Mouse (Mus musculus): ENCODE results near the gene Pcgf3.
"Not testable (repeated sequence)": the region's sequence is repeated elsewhere in the genome, so short reads cannot be mapped to it uniquely, and the experiment has no call there.

The Pcgf3 gene

DNA sequence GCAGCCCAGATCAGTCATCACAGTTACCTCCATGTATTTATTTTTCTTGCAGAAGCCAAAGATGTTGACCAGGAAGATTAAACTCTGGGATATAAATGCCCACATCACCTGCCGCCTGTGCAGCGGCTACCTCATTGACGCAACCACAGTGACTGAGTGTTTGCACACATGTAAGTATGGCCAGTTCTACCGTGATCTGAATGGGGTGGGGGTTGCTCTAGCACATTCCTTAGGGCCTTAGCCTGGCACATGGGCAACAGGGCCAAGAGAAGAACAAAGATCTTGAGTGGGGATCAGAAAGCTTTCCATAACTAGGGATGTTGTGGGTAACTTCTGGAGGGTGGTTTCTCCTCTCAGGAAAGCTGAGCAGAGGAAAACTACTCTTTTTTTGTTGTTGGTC is 12.7 kb downstream of the Pcgf3 start:
- no peak for DNase-seq

DNA sequence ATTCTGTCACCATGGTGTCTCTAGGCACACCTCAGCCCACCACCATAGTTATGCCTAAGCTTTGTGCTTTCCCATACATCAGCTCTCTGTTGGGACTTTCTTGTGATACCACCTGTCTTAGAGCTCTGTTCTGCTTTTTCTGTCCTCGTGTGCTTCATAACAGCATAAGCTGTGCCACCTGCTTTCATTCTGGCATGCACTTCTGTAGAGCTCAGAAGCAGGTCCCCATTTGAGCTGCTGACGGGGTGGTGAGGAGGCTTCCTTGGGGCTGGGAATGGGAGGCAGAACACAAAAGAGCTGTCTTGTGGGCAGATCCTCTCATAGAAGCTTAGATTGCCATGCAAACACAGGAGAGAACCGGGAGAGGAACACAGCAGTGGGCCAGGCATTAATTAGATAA is 14.9 kb downstream of the Pcgf3 start:
- DNase-seq = no peak

GRCm38 (mm10) chr5:108483006-108483405 is 22.0 kb downstream of the Pcgf3 start:
- DNase-seq = no peak

DNA sequence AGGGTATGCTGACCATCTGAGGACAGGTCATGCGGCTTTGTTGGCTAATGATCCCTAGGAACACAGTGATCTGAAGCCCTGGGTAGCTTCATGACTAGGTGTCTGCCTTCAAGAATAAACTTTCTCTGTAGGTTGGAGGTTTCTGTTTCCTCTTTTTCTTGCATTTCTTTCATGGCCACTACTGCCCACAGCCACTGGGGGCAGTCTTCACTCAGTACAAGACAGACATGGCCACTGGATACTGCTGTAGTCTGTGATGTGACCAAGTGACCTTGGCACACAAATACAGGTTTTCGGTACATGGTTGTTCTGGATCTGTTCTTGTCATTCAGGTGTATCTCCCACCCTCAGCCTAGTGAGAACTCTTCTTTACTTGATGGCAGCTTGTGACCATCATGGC is 24.2 kb downstream of the Pcgf3 start:
- DNase-seq = peak; percentile 21

DNA sequence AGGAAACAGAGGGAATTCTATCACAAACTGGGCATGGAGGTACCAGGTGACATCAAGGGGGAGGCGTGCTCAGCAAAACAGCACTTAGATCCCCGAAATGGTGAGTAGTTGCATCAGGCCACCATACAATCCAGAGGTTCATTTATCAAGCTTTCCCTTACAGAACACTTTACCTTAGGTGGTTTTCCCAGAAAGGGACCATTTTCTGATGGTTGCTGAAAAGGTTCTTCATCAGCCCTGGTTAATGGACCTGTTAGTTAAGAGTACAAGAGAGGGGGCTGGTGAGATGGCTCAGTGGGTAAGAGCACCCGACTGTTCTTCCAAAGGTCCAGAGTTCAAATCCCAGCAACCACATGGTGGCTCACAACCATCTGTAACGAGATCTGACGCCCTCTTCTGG is 25.1 kb downstream of the Pcgf3 start:
- not testable (repeated sequence) for DNase-seq

- DNase-seq = no peak
Observed at GRCm38 (mm10) chr5:108501573-108501972, 40.5 kb downstream of the Pcgf3 start.

DNA sequence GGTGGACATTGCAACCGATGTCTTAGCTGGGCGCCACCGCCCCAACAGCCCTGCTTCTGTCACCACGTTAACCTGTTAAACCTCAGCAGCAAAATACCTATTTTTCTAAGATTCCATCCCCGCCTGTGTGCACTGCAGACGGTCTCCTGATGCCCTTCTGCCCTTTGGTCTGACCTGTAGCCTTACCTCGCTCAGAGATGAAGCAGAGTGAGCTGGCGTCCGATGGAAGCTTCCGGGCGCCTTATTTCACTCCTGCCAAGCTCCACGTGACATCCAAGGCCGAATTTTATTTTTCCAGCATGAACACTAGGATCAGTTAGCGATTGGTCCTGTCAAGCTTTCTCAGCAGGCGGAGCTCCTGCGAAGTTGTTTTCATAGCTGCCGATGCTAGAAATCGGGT is 41.3 kb downstream of the Pcgf3 start:
- DNase-seq = no peak

GRCm38 (mm10) chr5:108515581-108516361 is 54.7 kb downstream of the Pcgf3 start:
- no peak for DNase-seq

DNA sequence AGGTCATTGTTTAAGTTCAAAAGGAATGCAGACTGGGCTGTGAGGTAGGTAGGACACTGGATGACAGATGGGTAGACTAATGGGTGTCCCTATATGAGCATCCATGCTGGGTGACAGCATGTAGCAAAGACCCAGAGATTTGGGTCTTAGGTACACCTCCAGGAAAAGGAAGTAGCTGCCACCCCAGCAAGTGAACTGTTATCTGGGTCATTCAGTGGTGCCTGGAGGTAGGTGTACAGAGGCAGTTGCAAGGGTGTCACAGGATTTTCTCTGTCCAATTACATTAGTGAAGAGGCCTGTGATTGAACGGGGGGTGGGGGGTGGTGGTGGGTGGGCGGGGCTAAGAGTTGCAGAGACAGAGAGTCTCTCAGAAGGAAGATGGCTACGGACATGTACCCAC is 55.6 kb downstream of the Pcgf3 start:
- DNase-seq = no peak

DNA sequence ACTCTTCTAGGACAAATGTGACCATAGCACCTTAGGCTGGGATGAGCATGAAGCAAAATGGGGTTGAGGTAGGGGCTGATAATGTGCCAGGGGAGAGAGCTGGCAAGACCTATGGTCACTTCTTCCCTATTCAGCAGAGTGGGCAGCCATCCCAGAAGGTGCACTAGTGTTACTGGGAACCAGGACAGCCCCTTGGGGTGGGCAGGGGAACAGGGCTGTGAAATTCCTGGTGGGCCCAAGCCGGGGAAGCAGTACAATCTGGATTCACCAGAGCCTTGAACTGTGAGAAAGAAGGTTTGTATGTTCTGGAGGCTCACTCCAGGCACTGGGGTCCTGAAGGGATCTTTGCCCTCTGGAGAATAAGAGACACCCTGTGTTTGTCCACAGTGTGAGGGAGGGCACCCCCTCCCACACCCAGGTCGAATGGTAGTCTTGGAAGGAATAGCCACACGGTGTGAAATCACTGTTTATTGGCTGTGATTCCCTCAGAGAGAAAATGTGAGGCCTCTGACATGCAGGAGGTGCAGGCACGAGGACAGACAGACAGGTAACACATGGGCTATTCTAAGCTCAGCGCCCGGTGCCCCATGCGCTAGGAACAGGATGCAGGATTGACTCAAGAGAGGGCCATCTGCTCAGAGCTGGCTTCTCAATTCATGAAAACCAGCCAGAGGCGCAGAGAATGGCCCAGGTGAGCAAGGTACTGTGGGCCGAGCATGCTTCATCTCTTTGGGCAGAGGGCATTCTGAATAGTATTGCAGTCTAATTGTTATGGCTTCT is 57.3 kb downstream of the Pcgf3 start:
- DNase-seq = no peak

- DNase-seq = no peak
Observed at GRCm38 (mm10) chr5:108518951-108519350, 57.9 kb downstream of the Pcgf3 start.

DNA sequence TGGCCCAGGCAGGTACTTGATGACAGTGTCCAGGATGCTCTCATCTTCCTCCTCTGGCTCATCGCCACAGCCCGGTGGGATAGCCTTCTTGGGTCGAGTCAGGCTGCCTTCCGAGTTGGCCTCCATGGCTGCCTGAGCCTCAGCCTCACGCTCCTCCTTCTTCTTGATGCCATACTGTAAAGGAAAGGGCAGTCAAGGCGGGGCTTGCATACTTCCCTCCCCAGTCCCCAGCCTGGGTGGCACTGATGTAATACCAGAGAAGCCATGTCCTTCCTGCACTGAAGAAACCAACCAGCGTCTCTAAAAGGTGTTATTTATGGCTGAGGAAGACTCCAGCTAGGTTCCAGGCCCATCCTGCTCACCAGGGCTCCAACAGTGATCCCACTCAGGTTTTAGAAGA is 59.1 kb downstream of the Pcgf3 start:
- DNase-seq = no peak

GRCm38 (mm10) chr5:108521016-108521415 is 60.0 kb downstream of the Pcgf3 start:
- DNase-seq = no peak

- DNase-seq = no peak
Observed at GRCm38 (mm10) chr5:108521896-108522295, 60.9 kb downstream of the Pcgf3 start.

GRCm38 (mm10) chr5:108522597-108522996 is 61.6 kb downstream of the Pcgf3 start:
- DNase-seq = no peak

GRCm38 (mm10) chr5:108534188-108534587 is 73.2 kb downstream of the Pcgf3 start:
- DNase-seq = no peak

DNA sequence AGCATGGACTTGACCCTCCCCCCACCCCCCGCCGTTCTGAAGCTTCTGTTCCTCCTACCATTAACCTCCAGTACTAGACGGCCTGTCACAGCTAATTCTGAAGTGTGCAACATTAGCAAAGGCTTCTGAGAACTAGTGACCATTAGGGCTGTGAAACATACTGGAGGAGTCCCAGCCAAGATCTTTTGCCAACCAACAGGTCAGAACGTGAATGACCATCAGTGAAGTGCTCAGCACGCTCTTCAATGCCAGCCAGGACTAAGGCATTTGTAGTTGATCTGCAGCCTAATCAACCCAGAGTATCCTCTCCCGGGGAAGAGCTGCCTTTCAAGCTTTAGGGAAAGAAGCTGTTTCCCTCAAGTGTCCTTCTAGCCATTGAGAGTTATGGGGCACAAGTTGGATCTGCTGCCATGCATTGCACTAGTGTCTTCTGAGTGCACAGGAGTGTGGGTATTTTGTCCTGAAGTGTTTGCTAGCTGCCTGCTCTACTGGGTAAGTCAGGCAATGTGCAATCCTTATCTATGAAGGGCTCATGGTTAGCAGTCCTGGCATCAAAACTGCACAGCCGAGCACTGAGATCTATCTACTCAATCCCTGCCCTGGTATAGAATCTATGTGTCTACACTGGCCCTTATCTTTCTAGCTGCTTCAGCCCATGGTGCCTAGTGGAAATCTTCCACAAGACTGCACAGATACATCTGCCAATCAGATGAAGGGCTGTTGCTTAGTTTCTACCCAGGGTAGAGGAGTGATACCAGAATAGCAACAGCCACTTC is 82.7 kb downstream of the Pcgf3 start:
- DNase-seq = no peak

DNA sequence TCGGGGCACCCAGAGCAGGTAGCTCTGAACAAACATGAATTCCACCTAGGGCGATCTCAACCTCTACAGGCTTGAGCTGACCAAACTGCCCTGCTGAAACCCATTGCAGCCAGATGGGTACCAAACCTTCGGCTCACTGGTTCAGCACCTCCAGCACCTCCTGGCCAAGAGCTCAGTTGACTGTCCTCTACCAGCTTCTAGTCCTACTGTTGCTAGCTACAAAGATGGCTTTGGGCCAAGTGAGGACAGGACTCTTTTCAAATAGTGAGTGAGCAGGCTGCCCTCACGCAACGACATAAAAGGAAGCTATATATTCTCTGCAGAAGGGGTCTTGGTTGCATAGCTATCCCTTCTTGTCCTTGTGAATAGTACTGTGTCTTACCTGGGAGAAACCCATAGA is 86.6 kb downstream of the Pcgf3 start:
- DNase-seq = no peak

- DNase-seq = no peak
Observed at GRCm38 (mm10) chr5:108549137-108549488, 88.1 kb downstream of the Pcgf3 start.

DNA sequence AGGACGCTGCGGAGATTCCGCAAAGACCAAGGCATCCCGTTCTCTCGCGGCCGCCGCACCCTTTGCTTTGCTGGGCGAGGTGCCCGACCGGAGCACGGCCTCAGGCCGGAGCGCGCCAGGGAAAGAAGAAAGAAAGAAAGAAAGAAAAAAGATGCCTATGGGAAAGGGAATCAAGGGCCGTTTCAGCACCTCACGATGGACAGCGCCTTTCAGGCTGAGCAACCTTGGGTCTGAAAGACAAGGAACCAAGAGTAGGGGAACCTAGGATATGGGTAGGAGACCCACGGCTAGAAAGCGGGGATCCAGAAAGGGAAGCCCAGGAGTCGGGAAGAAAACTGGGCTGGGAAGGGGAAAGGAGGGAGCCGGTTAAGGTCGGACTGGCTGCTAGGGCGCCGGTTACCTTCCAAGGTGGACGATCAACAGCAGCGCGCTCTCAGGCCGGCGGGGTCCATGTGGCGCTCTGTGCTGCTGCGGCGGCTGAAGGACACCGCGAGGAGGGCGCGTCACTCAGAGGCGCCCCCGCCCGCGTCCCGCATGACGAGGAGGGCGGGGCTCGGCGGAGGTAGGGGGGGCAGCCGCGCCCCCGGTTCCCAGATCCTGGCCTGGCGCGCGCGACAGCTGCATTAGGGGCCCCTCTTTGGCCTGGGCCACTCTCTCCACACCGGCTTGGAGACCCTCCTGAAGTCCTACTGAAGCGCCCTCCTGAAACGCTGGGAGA is 88.6 kb downstream of the Pcgf3 start, which contains the start of gene Cplx1:
Gene Cplx1 (minus strand): TSS at position 536 of the 718 bp plus-strand sequence.
- DNase-seq = peak; percentile 86

DNA sequence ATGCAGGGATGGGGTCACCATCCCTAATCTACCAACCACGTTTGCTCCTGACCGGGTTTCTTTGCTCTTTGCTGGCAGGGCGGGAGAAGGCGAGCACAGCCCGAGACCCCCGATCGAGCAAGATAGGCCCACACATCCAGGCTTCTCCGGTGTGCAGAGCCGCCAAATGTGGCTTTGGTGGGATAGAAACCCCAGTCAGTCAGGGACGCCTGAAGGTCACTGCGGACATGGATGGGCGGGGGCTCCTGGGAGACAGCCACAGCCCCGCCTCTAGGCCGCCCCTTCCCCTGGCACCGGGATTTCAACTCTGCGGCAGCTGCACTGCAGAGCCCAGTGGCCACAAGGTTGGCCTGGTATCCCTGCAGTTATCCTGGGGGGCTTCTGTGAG is 89.2 kb downstream of the Pcgf3 start:
- no peak for DNase-seq

- DNase-seq = no peak
Observed at GRCm38 (mm10) chr5:108554041-108554440, 93.0 kb downstream of the Pcgf3 start.

All from kidney, postnatal 10 days (tissue).